Mouse (Mus musculus) embryonic facial prominence, embryonic 14.5 days (tissue): ENCODE data around the gene Eed. TPM values are rescaled to one million over a fixed set of nuclear protein-coding genes. Genes with fewer than 3 reads are reported as not detected.

Experiments used
- ATAC-seq: fragments of 200-750 bp; cut with Nextera tagmentation; 2 replicates; pipeline ENCODE4 v1.8.0; 2017; ENCODE audit warnings: low read depth, moderate number of reproducible peaks, moderate TSS enrichment
- DNase-seq: peaks from one replicate; pipeline ENCODE4 v3.0.0-alpha.2; 2015; ENCODE audit warnings: low spot score
- H3K27ac ChIP-seq: fragments of 300-500 bp; sonication (generic); replicated peaks from 2 replicates; pipeline ENCODE4 v1.5.1; 2014; ENCODE audit warnings: low read depth, mild to moderate bottlenecking, low read length, moderate library complexity
- H3K27me3 ChIP-seq: fragments of 300-500 bp; sonication (generic); replicated peaks from 2 replicates; pipeline ENCODE4 v1.6.1; 2014; ENCODE audit warnings: low read length; ENCODE audit not compliant: control insufficient read depth, insufficient read depth
- H3K36me3 ChIP-seq: fragments of 300-500 bp; sonication (generic); 2 replicates; pipeline ENCODE4 v1.6.1; 2014; ENCODE audit warnings: low read length, mixed read lengths; ENCODE audit not compliant: control insufficient read depth, insufficient read depth
- H3K4me1 ChIP-seq: fragments of 300-500 bp; sonication (generic); 2 replicates; pipeline ENCODE4 v1.6.1; 2014; ENCODE audit warnings: antibody characterized with exemption, low read length; ENCODE audit not compliant: control insufficient read depth, insufficient read depth
- H3K4me2 ChIP-seq: fragments of 300-500 bp; sonication (generic); 2 replicates; pipeline ENCODE4 v1.6.1; 2014; ENCODE audit warnings: low read depth, mild to moderate bottlenecking, low read length, moderate library complexity, mixed read lengths
- H3K4me3 ChIP-seq: fragments of 300-500 bp; sonication (generic); 2 replicates; pipeline ENCODE4 v1.5.1; 2014; ENCODE audit warnings: low read depth, mild to moderate bottlenecking, low read length
- H3K9ac ChIP-seq: fragments of 300-500 bp; sonication (generic); 2 replicates; pipeline ENCODE4 v1.6.1; 2014; ENCODE audit warnings: low read depth, mild to moderate bottlenecking, low read length, moderate library complexity, mixed read lengths
- H3K9me3 ChIP-seq: fragments of 300-500 bp; sonication (generic); 2 replicates; pipeline ENCODE4 v1.6.1; 2016; ENCODE audit warnings: low read length; ENCODE audit not compliant: control insufficient read depth
- WGBS: fragments of 180-500 bp; shearing (Covaris S2); extraction: QIAGEN DNeasy Blood & Tissue Kit; methylation state at CpG from one replicate; pipeline ENCODE4 v1.1.7; 2014; 5-methylcytosine and 5-hydroxymethylcytosine counted together
- polyA plus RNA-seq: library from polyadenylated mRNA; unstranded; fragments of >200 nt; fragmentation: Nextera tagmentation; extraction: Ambion mirVana; gene quantifications from 2 replicates; pipeline ENCODE4 v1.2.1, GENCODE M21; 2014

The Eed gene
- polyA plus RNA-seq, 1 experiment from 2014 or later, result 64.7 TPM

- Histone ChIP-seq H3K4me1 (peaks cover 9% of the 10 kb centered on the region; the same call in 1 of the 2 replicates), H3K9me3 (no peaks in the 10 kb centered on the region), H3K36me3 (peaks cover 2% of the 10 kb centered on the region; the same call in 1 of the 2 replicates), H3K27me3 (no peaks in the 10 kb centered on the region), H3K27ac (no peak overlapping the region), H3K4me3 (peak overlapping the region; percentile 78), H3K4me2 (peak overlapping the region; percentile 80), H3K9ac (peak overlapping the region; percentile 82)
- ATAC-seq (no peak), DNase-seq (no peak)
- WGBS, result 52% methylated on average over 15 of the region's 15 CpGs
These were observed 41.1 kb downstream of the Eed start for GRCm38 (mm10) chr7:89939497-89940353.

GRCm38 (mm10) chr7:89923441-89924180 is 57.2 kb downstream of the Eed start:
- Histone ChIP-seq H3K27me3 (no peaks in the 10 kb centered on the region), H3K4me2 (no peak overlapping the region), H3K4me1 (no peaks in the 10 kb centered on the region), H3K4me3 (no peak overlapping the region), H3K9ac (no peak overlapping the region), H3K27ac (no peak overlapping the region), H3K9me3 (no peaks in the 10 kb centered on the region), H3K36me3 (peaks cover 36% of the 10 kb centered on the region)
- DNase-seq, result no peak
- ATAC-seq, result no peak
- 94% methylated on average over 15 of the region's 15 CpGs for WGBS

GRCm38 (mm10) chr7:89917776-89918175 is 63.0 kb downstream of the Eed start:
- no peak overlapping the region for H3K9ac ChIP-seq
- 85% methylated on average over 4 of the region's 4 CpGs for WGBS
- H3K4me2 ChIP-seq, result no peak overlapping the region

GRCm38 (mm10) chr7:89916711-89917110 is 64.1 kb downstream of the Eed start:
- Histone ChIP-seq H3K27me3 (no peaks in the 10 kb centered on the region), H3K4me3 (no peak overlapping the region), H3K9me3 (no peaks in the 10 kb centered on the region), H3K27ac (no peak overlapping the region), H3K4me2 (no peak overlapping the region), H3K9ac (no peak overlapping the region), H3K4me1 (no peaks in the 10 kb centered on the region), H3K36me3 (peaks cover 37% of the 10 kb centered on the region)
- peak; percentile 75 for DNase-seq
- WGBS, result 82% methylated on average over 5 of the region's 5 CpGs
- no peak for ATAC-seq

More at GRCm38 (mm10) chr7:89917776-89918175, 63.0 kb downstream of the Eed start:
- H3K4me1 ChIP-seq, result no peaks in the 10 kb centered on the region
- H3K27ac ChIP-seq, result no peak overlapping the region
- no peaks in the 10 kb centered on the region for H3K9me3 ChIP-seq
- DNase-seq (no peak), ATAC-seq (no peak)
- no peak overlapping the region for H3K4me3 ChIP-seq
- H3K36me3 ChIP-seq, result peaks cover 42% of the 10 kb centered on the region
- H3K27me3 ChIP-seq, result no peaks in the 10 kb centered on the region

GRCm38 (mm10) chr7:89913432-89914158 is 67.2 kb downstream of the Eed start:
- ATAC-seq (no peak), DNase-seq (no peak)
- no peaks in the 10 kb centered on the region; the same call in 1 of the 2 replicates for H3K4me1 ChIP-seq

GRCm38 (mm10) chr7:89912356-89912755 is 68.4 kb downstream of the Eed start:
- peaks cover 17% of the 10 kb centered on the region for H3K36me3 ChIP-seq
- DNase-seq (no peak), ATAC-seq (no peak)
- no peaks in the 10 kb centered on the region for H3K9me3 ChIP-seq
- no peak overlapping the region for H3K4me2 ChIP-seq
- no peak overlapping the region for H3K9ac ChIP-seq
- H3K27me3 ChIP-seq, result 0 out of 2 replicates have a peak, but pooled peaks cover 3% of the 10 kb centered on the region
- WGBS, result 84% methylated on average over 3 of the region's 3 CpGs
- H3K4me1 ChIP-seq, result peaks cover 3% of the 10 kb centered on the region
- no peak overlapping the region for H3K27ac ChIP-seq
- H3K4me3 ChIP-seq, result no peak overlapping the region

More at GRCm38 (mm10) chr7:89913432-89914158, 67.2 kb downstream of the Eed start:
- H3K4me2 ChIP-seq, result no peak overlapping the region
- no peak overlapping the region for H3K27ac ChIP-seq
- H3K27me3 ChIP-seq, result 0 out of 2 replicates have a peak, but pooled peaks cover 3% of the 10 kb centered on the region
- H3K36me3 ChIP-seq, result peaks cover 25% of the 10 kb centered on the region
- H3K4me3 ChIP-seq, result no peak overlapping the region
- no peaks in the 10 kb centered on the region for H3K9me3 ChIP-seq
- no peak overlapping the region for H3K9ac ChIP-seq
- WGBS, result 85% methylated on average over 3 of the region's 3 CpGs

- Histone ChIP-seq H3K9ac (no peak overlapping the region), H3K27me3 (0 out of 2 replicates have a peak, but pooled peaks cover 3% of the 10 kb centered on the region), H3K36me3 (no peaks in the 10 kb centered on the region), H3K4me2 (peak overlapping the region; percentile 31; the same call in 1 of the 2 replicates), H3K9me3 (no peaks in the 10 kb centered on the region), H3K4me3 (no peak overlapping the region), H3K4me1 (peaks cover 3% of the 10 kb centered on the region), H3K27ac (no peak overlapping the region)
- no peak for DNase-seq
- WGBS, result 68% methylated on average over 4 of the region's 4 CpGs
- ATAC-seq, result no peak
These were observed 71.1 kb downstream of the Eed start for GRCm38 (mm10) chr7:89909711-89910110.
